Mouse (Mus musculus) forebrain, embryonic 10.5 days (tissue): Measurements from ENCODE around the gene Zmym4. TPM values are rescaled to one million over a fixed set of nuclear protein-coding genes. Genes with fewer than 3 reads are reported as not detected.
"Not testable (repeated sequence)": the region's sequence is repeated elsewhere in the genome, so short reads cannot be mapped to it uniquely, and the experiment has no call there.

Experiments used
- DNase-seq: peaks from one replicate; pipeline ENCODE4 v3.0.0-alpha.2; 2017; ENCODE audit warnings: low spot score; ENCODE audit errors: extremely low spot score
- H3K27ac ChIP-seq: fragments of 300-500 bp; sonication (generic); 2 replicates; pipeline ENCODE4 v1.5.1; 2016; ENCODE audit warnings: mild to moderate bottlenecking
- H3K27me3 ChIP-seq: fragments of 300-500 bp; sonication (generic); 2 replicates; pipeline ENCODE4 v1.6.1; 2016; ENCODE audit warnings: mild to moderate bottlenecking; ENCODE audit not compliant: poor library complexity, severe bottlenecking
- H3K36me3 ChIP-seq: fragments of 300-500 bp; sonication (generic); replicated peaks from 2 replicates; pipeline ENCODE4 v1.6.1; 2016; ENCODE audit warnings: mild to moderate bottlenecking, moderate library complexity
- H3K4me1 ChIP-seq: fragments of 300-500 bp; sonication (generic); 2 replicates; pipeline ENCODE4 v1.6.1; 2016
- H3K4me3 ChIP-seq: fragments of 300-500 bp; sonication (generic); 2 replicates; pipeline ENCODE4 v1.5.1; 2016; ENCODE audit warnings: mild to moderate bottlenecking, moderate library complexity
- H3K9me3 ChIP-seq: fragments of 300-500 bp; sonication (generic); 2 replicates; pipeline ENCODE4 v1.6.1; 2016; ENCODE audit warnings: mild to moderate bottlenecking, moderate library complexity
- WGBS: fragments of 180-500 bp; shearing (Covaris S2); methylation state at CpG from one replicate; pipeline ENCODE4 v1.1.7; 2016; 5-methylcytosine and 5-hydroxymethylcytosine counted together
- polyA plus RNA-seq: library from polyadenylated mRNA; unstranded; fragments of >200 nt; fragmentation: Nextera tagmentation; extraction: Ambion mirVana; gene quantifications from 2 replicates; pipeline ENCODE4 v1.2.1, GENCODE M21; 2016

Gene Zmym4
- polyA plus RNA-seq, 1 experiment from 2014 or later = 29.9 TPM

- no peak overlapping the region for H3K27ac ChIP-seq
- WGBS = 81% methylated on average over 3 of the region's 3 CpGs
- H3K27me3 ChIP-seq = no peaks in the 10 kb centered on the region
- H3K4me1 ChIP-seq = no peaks in the 10 kb centered on the region
- no peak overlapping the region for H3K4me3 ChIP-seq
- no peaks in the 10 kb centered on the region for H3K36me3 ChIP-seq
- DNase-seq = no peak
- H3K9me3 ChIP-seq = no peaks in the 10 kb centered on the region
These were observed 15.4 kb upstream of the Zmym4 start for GRCm38 (mm10) chr4:126983321-126983720.

- no peaks in the 10 kb centered on the region; the same call in 1 of the 2 replicates for H3K9me3 ChIP-seq
- no peak overlapping the region for H3K27ac ChIP-seq
- no peak overlapping the region for H3K4me3 ChIP-seq
- H3K4me1 ChIP-seq = no peaks in the 10 kb centered on the region
- 89% methylated on average over 3 of the region's 3 CpGs for WGBS
- DNase-seq = no peak
- H3K27me3 ChIP-seq = no peaks in the 10 kb centered on the region
- H3K36me3 ChIP-seq = no peaks in the 10 kb centered on the region
These were observed 10.8 kb upstream of the Zmym4 start for GRCm38 (mm10) chr4:126978706-126979105.

- no peaks in the 10 kb centered on the region for H3K4me1 ChIP-seq
- no peak for DNase-seq
These were observed 9.5 kb upstream of the Zmym4 start for GRCm38 (mm10) chr4:126977467-126977866.

GRCm38 (mm10) chr4:126967241-126967863 lies 583 bp downstream of the Zmym4 start:
- Histone ChIP-seq H3K27me3 (no peaks in the 10 kb centered on the region), H3K4me1 (peaks cover 14% of the 10 kb centered on the region), H3K36me3 (peaks cover 11% of the 10 kb centered on the region), H3K27ac (peak overlapping the region; percentile 100), H3K4me3 (peak overlapping the region; percentile 98), H3K9me3 (no peaks in the 10 kb centered on the region)
- under 1% methylated on average over 28 of the region's 53 CpGs for WGBS
- peak; percentile 44 for DNase-seq

More at GRCm38 (mm10) chr4:126977467-126977866, 9.5 kb upstream of the Zmym4 start:
- Histone ChIP-seq H3K27ac (no peak overlapping the region), H3K9me3 (no peaks in the 10 kb centered on the region; the same call in 1 of the 2 replicates), H3K27me3 (no peaks in the 10 kb centered on the region), H3K36me3 (no peaks in the 10 kb centered on the region), H3K4me3 (no peak overlapping the region)

- peaks cover 55% of the 10 kb centered on the region for H3K36me3 ChIP-seq
- no peak for DNase-seq
- H3K9me3 ChIP-seq = no peaks in the 10 kb centered on the region
- peaks cover 9% of the 10 kb centered on the region; the same call in 1 of the 2 replicates for H3K4me1 ChIP-seq
- no peak overlapping the region for H3K4me3 ChIP-seq
- no peaks in the 10 kb centered on the region for H3K27me3 ChIP-seq
- H3K27ac ChIP-seq = no peak overlapping the region
These were observed 9.3 kb downstream of the Zmym4 start for GRCm38 (mm10) chr4:126958682-126959081.

GRCm38 (mm10) chr4:126958261-126958660 lies 9.7 kb downstream of the Zmym4 start:
- 89% methylated on average over 2 of the region's 2 CpGs for WGBS
- Histone ChIP-seq H3K4me1 (peaks cover 9% of the 10 kb centered on the region; the same call in 1 of the 2 replicates), H3K4me3 (no peak overlapping the region), H3K27me3 (no peaks in the 10 kb centered on the region), H3K36me3 (peaks cover 51% of the 10 kb centered on the region), H3K9me3 (no peaks in the 10 kb centered on the region), H3K27ac (no peak overlapping the region)
- no peak for DNase-seq

- Histone ChIP-seq H3K27ac (no peak overlapping the region), H3K9me3 (no peaks in the 10 kb centered on the region), H3K36me3 (peaks cover 52% of the 10 kb centered on the region), H3K4me1 (peaks cover 9% of the 10 kb centered on the region; the same call in 1 of the 2 replicates), H3K4me3 (no peak overlapping the region), H3K27me3 (no peaks in the 10 kb centered on the region)
- 96% methylated on average over 3 of the region's 3 CpGs for WGBS
- DNase-seq = no peak
These were observed 10.5 kb downstream of the Zmym4 start for GRCm38 (mm10) chr4:126957434-126957833.

- not testable (repeated sequence) for H3K9me3 ChIP-seq, H3K27ac ChIP-seq, DNase-seq, H3K4me1 ChIP-seq, H3K4me3 ChIP-seq, H3K27me3 ChIP-seq
- WGBS = 87% methylated on average over 4 of the region's 4 CpGs
- peaks cover 36% of the 10 kb centered on the region for H3K36me3 ChIP-seq
These were observed 17.1 kb downstream of the Zmym4 start for GRCm38 (mm10) chr4:126950801-126951200.

GRCm38 (mm10) chr4:126943421-126943820 lies 24.5 kb downstream of the Zmym4 start:
- 100% methylated on average over 3 of the region's 3 CpGs for WGBS
- Histone ChIP-seq H3K9me3 (no peaks in the 10 kb centered on the region), H3K36me3 (peaks cover 85% of the 10 kb centered on the region), H3K27ac (no peak overlapping the region), H3K4me3 (no peak overlapping the region), H3K27me3 (no peaks in the 10 kb centered on the region), H3K4me1 (no peaks in the 10 kb centered on the region)
- DNase-seq = no peak

- H3K9me3 ChIP-seq = no peaks in the 10 kb centered on the region
- DNase-seq = no peak
- H3K4me1 ChIP-seq = no peaks in the 10 kb centered on the region
- WGBS = 94% methylated on average over 3 of the region's 3 CpGs
- H3K27me3 ChIP-seq = no peaks in the 10 kb centered on the region
- peaks cover 90% of the 10 kb centered on the region for H3K36me3 ChIP-seq
- H3K27ac ChIP-seq = no peak overlapping the region
- H3K4me3 ChIP-seq = no peak overlapping the region
These were observed 25.1 kb downstream of the Zmym4 start for GRCm38 (mm10) chr4:126942846-126943245.

- Histone ChIP-seq H3K4me1 (no peaks in the 10 kb centered on the region), H3K4me3 (no peak overlapping the region), H3K9me3 (no peaks in the 10 kb centered on the region), H3K27me3 (no peaks in the 10 kb centered on the region), H3K36me3 (peaks cover 54% of the 10 kb centered on the region), H3K27ac (no peak overlapping the region)
- 93% methylated on average over 1 of the region's 1 CpGs for WGBS
- no peak for DNase-seq
These were observed 40.2 kb downstream of the Zmym4 start for GRCm38 (mm10) chr4:126927701-126928100.

GRCm38 (mm10) chr4:126889879-126890278 lies 78.1 kb downstream of the Zmym4 start:
- DNase-seq = no peak
- peaks cover 92% of the 10 kb centered on the region for H3K36me3 ChIP-seq
- H3K27me3 ChIP-seq = no peaks in the 10 kb centered on the region
- H3K9me3 ChIP-seq = no peaks in the 10 kb centered on the region
- no peaks in the 10 kb centered on the region for H3K4me1 ChIP-seq
- H3K4me3 ChIP-seq = no peak overlapping the region
- 96% methylated on average over 8 of the region's 8 CpGs for WGBS
- no peak overlapping the region for H3K27ac ChIP-seq

- no peaks in the 10 kb centered on the region for H3K27me3 ChIP-seq
These were observed 82.0 kb downstream of the Zmym4 start for GRCm38 (mm10) chr4:126885953-126886352.

GRCm38 (mm10) chr4:126883602-126884001 lies 84.3 kb downstream of the Zmym4 start:
- WGBS = 96% methylated on average over 5 of the region's 5 CpGs

More at GRCm38 (mm10) chr4:126885953-126886352, 82.0 kb downstream of the Zmym4 start:
- 55% methylated on average over 1 of the region's 1 CpGs for whole genome bisulfite sequencing
- Histone ChIP-seq H3K9me3 (no peaks in the 10 kb centered on the region), H3K4me3 (no peak overlapping the region), H3K36me3 (peaks cover 83% of the 10 kb centered on the region), H3K27ac (no peak overlapping the region), H3K4me1 (no peaks in the 10 kb centered on the region)
- DNase-seq = no peak

More at GRCm38 (mm10) chr4:126883602-126884001, 84.3 kb downstream of the Zmym4 start:
- H3K9me3 ChIP-seq = no peaks in the 10 kb centered on the region
- DNase-seq = no peak
- no peaks in the 10 kb centered on the region for H3K27me3 ChIP-seq
- no peaks in the 10 kb centered on the region for H3K4me1 ChIP-seq
- peaks cover 83% of the 10 kb centered on the region for H3K36me3 ChIP-seq
- H3K27ac ChIP-seq = no peak overlapping the region
- no peak overlapping the region for H3K4me3 ChIP-seq
